Mouse (Mus musculus) heart, postnatal 14 days (tissue): ENCODE results near the gene Sh3bgr. TPM values are rescaled to one million over a fixed set of nuclear protein-coding genes. Genes with fewer than 3 reads are reported as not detected.

Source experiments
- DNase-seq, 2 experiments: peaks; one replicate each; pipeline ENCODE4 v3.0.0; 2021 to 2022
- intact Hi-C: fragments of 180-260 bp; cut with DNase I; formaldehyde crosslinking; loops from one replicate; pipeline ENCODE4 v1.15.1; 2025
- total RNA-seq, 2 experiments: library from RNA; stranded (reverse); gene quantifications; 2 replicates each; pipeline ENCODE4 v1.2.3; 2021

The Sh3bgr gene
- total RNA-seq, 2 experiments from 2014 or later = 569 to 662 TPM

GRCm38 (mm10) chr16:96276596-96276995, 76.3 kb downstream of the Sh3bgr start:
- intact Hi-C loops = no loop called here
- DNase-seq = no peak

Other genes with a start within 250 kb of the Sh3bgr start
- gene Psmg1, start 209.5 kb upstream of the Sh3bgr start, total RNA-seq = 10 to 100 TPM; 21.5 to 24.4 TPM
- gene Brwd1, start 117.9 kb upstream of the Sh3bgr start, total RNA-seq = 10 to 100 TPM; 93.1 to 93.7 TPM
- 10 to 100 TPM; 51.1 to 53.5 TPM for gene Hmgn1, start 72.7 kb upstream of the Sh3bgr start, total RNA-seq
- gene Wrb, start 55.0 kb upstream of the Sh3bgr start, total RNA-seq = 10 to 100 TPM; 12.6 to 14.4 TPM
- under 1 TPM; 0.71 to 0.91 TPM for gene Lca5l, start 8.2 kb upstream of the Sh3bgr start, total RNA-seq
- under 1 TPM in 1 of 2 experiments, not detected in 1; 0.10 TPM for gene B3galt5, start 35.4 kb downstream of the Sh3bgr start, total RNA-seq
- gene Itgb2l, start 243.2 kb downstream of the Sh3bgr start, total RNA-seq = not detected